9 mouse cellular contexts compared by ENCODE assay signal in the genomic region with DNA sequence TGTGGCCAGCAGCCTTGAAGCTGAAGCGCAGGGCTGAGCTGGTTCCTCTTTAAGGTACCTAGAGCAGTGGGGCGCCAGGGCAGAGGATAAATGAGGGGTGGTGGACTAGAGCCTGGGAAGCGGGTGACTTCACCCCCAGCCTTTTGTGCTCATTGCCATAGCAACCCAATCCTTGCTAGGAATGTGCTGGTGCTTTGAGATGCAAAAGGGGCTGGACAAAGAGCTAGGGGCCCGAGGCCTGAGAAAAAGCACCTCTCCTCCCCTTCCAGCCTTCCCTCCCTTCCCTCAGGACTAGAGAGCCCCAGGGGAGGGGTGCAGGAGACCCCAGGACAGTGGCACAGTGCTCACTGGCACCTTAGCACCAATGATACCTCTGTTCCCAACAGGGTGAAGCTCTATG. TPM values are rescaled to one million over a fixed set of nuclear protein-coding genes. Genes with fewer than 3 reads are reported as not detected.
DNase-seq lines count a peak whose midpoint lies in the region; ATAC-seq lines count a peak whose summit lies in the region.
"Had no signal": no experiment of that assay in that cellular context is flagged by ENCODE, and none has a peak within 500 bp of the region (broad histone marks: within the 10 kb centered on the region; RNA-seq: fewer than 3 reads in every experiment).

No protein-coding gene starts in this region.

- H3K9me3 ChIP-seq in heart, embryonic 13.5 days, result no peaks in the 10 kb centered on the region
- H3K9me3 ChIP-seq in forebrain, embryonic 16.5 days (ENCODE audit: control insufficient read depth, low read length), result no peaks in the 10 kb centered on the region
- H3K9me3 ChIP-seq in midbrain, embryonic 15.5 days, result no peaks in the 10 kb centered on the region

- ATAC-seq in heart, embryonic 13.5 days (ENCODE audit: extremely low read depth, insufficient number of reproducible peaks, low FRiP score, low TSS enrichment), result no peak
- ATAC-seq in forebrain, embryonic 16.5 days, result peak; percentile 61
- peak; percentile 52 for ATAC-seq in midbrain, embryonic 15.5 days (replicated peaks)

- H3K4me2 ChIP-seq in heart, embryonic 13.5 days, result peak overlapping the region; percentile 78; the same call in 1 of the 2 replicates
- H3K4me2 ChIP-seq in forebrain, embryonic 16.5 days (ENCODE audit: low read length), result peak overlapping the region; percentile 71
- H3K4me2 ChIP-seq in midbrain, embryonic 15.5 days, result peak overlapping the region; percentile 65

- H3K36me3 ChIP-seq in heart, embryonic 13.5 days, result peaks cover 11% of the 10 kb centered on the region; the same call in 1 of the 2 replicates
- H3K36me3 ChIP-seq in forebrain, embryonic 16.5 days (ENCODE audit: control insufficient read depth, insufficient read depth), result no peaks in the 10 kb centered on the region
- H3K36me3 ChIP-seq in midbrain, embryonic 15.5 days (replicated peaks), result no peaks in the 10 kb centered on the region

- H3K4me3 ChIP-seq in heart, embryonic 13.5 days, result no peak overlapping the region
- H3K4me3 ChIP-seq in forebrain, embryonic 16.5 days (replicated peaks; ENCODE audit: low read length), result peak overlapping the region; percentile 48
- H3K4me3 ChIP-seq in midbrain, embryonic 15.5 days, result peak overlapping the region; percentile 37

- H3K4me1 ChIP-seq in heart, embryonic 13.5 days, result peaks cover 22% of the 10 kb centered on the region
- peaks cover 55% of the 10 kb centered on the region for H3K4me1 ChIP-seq in forebrain, embryonic 16.5 days (replicated peaks; ENCODE audit: control insufficient read depth, insufficient read depth, low read length)
- peaks cover 60% of the 10 kb centered on the region for H3K4me1 ChIP-seq in midbrain, embryonic 15.5 days

- H3K27ac ChIP-seq in heart, embryonic 13.5 days (replicated peaks), result no peak overlapping the region
- H3K27ac ChIP-seq in forebrain, embryonic 16.5 days (ENCODE audit: low read length), result peak overlapping the region; percentile 89
- peak overlapping the region; percentile 86 for H3K27ac ChIP-seq in midbrain, embryonic 15.5 days
- H3K27ac ChIP-seq: kidney, postnatal 0 days had no signal

- peak overlapping the region; percentile 76; the same call in 1 of the 2 replicates for H3K9ac ChIP-seq in heart, embryonic 13.5 days
- H3K9ac ChIP-seq in forebrain, embryonic 16.5 days (replicated peaks; ENCODE audit: low read depth, low read length), result peak overlapping the region; percentile 58
- peak overlapping the region; percentile 52 for H3K9ac ChIP-seq in midbrain, embryonic 15.5 days

- 65% methylated on average over 4 of the region's 4 CpGs for WGBS in heart, embryonic 13.5 days
- 2% methylated on average over 4 of the region's 4 CpGs for WGBS in forebrain, embryonic 16.5 days
- 19% methylated on average over 4 of the region's 4 CpGs for WGBS in midbrain, embryonic 15.5 days

- DNase-seq in heart, adult 8-10 months (ENCODE audit: low spot score), result no peak
- peak; percentile 99 for DNase-seq in R1 (ENCODE audit: low read depth, low spot score)
- DNase-seq in spleen, postnatal 36 days (ENCODE audit: low spot score in 2 of 2), result no peak
- no peak for DNase-seq in urinary bladder, postnatal 36 days (ENCODE audit: low spot score in 2 of 2)
- no peak for DNase-seq in spleen, postnatal 4 days (ENCODE audit: low spot score in 2 of 2)

- peaks cover 52% of the 10 kb centered on the region for H3K27me3 ChIP-seq in heart, embryonic 13.5 days (replicated peaks)
- H3K27me3 ChIP-seq in forebrain, embryonic 16.5 days (replicated peaks; ENCODE audit: control insufficient read depth, insufficient read depth, low read length), result no peaks in the 10 kb centered on the region
- no peaks in the 10 kb centered on the region for H3K27me3 ChIP-seq in midbrain, embryonic 15.5 days (replicated peaks)

RNA-seq across cellular contexts. Expression of gene Mtx1, which starts 1.0 kb away (rescaled TPM):
- 125 and 126 TPM in 2 replicates for polyA plus RNA-seq in heart, embryonic 13.5 days (2015; fragmentation: Nextera tagmentation; extraction: Ambion mirVana)
- 10 to 100 TPM; 56.4 to 63.5 (median 59.5) TPM for total RNA-seq in heart, adult 8-10 months (2022)
- polyA plus RNA-seq in forebrain, embryonic 16.5 days (2015; fragmentation: Nextera tagmentation; extraction: Ambion mirVana), result 180 and 183 TPM in 2 replicates
- polyA plus RNA-seq in midbrain, embryonic 15.5 days (2015; fragmentation: Nextera tagmentation; extraction: Ambion mirVana), result 159 and 161 TPM in 2 replicates

RNA-seq across cellular contexts. Expression of gene Muc1, which starts 2.9 kb away (rescaled TPM):
- 0.59 and 1.1 TPM in 2 replicates for polyA plus RNA-seq in heart, embryonic 13.5 days (2015; fragmentation: Nextera tagmentation; extraction: Ambion mirVana)
- under 1 TPM in 3 of 4 experiments, not detected in 1; 0.13 to 0.63 (median 0.49) TPM for total RNA-seq in heart, adult 8-10 months (2022)
- 1.6 and 1.7 TPM in 2 replicates for polyA plus RNA-seq in forebrain, embryonic 16.5 days (2015; fragmentation: Nextera tagmentation; extraction: Ambion mirVana)
- polyA plus RNA-seq in midbrain, embryonic 15.5 days (2015; fragmentation: Nextera tagmentation; extraction: Ambion mirVana), result 0.93 and 1.3 TPM in 2 replicates

RNA-seq across cellular contexts. Expression of gene Thbs3, which starts 10.9 kb away (rescaled TPM):
- 15.6 and 16.2 TPM in 2 replicates for polyA plus RNA-seq in heart, embryonic 13.5 days (2015; fragmentation: Nextera tagmentation; extraction: Ambion mirVana)
- 1 to 10 TPM; 3.2 to 9.8 (median 4.0) TPM for total RNA-seq in heart, adult 8-10 months (2022)
- 61.5 and 84.2 TPM in 2 replicates for polyA plus RNA-seq in forebrain, embryonic 16.5 days (2015; fragmentation: Nextera tagmentation; extraction: Ambion mirVana)
- 58.7 and 58.8 TPM in 2 replicates for polyA plus RNA-seq in midbrain, embryonic 15.5 days (2015; fragmentation: Nextera tagmentation; extraction: Ambion mirVana)

RNA-seq across cellular contexts. Expression of gene Krtcap2, which starts 19.8 kb away (rescaled TPM):
- polyA plus RNA-seq in heart, embryonic 13.5 days (2015; fragmentation: Nextera tagmentation; extraction: Ambion mirVana), result 216 and 229 TPM in 2 replicates
- 100 to 1,000 TPM in 1 of 4 experiments, 10 to 100 TPM in 3; 87.0 to 108 (median 89.4) TPM for total RNA-seq in heart, adult 8-10 months (2022)
- 187 and 195 TPM in 2 replicates for polyA plus RNA-seq in forebrain, embryonic 16.5 days (2015; fragmentation: Nextera tagmentation; extraction: Ambion mirVana)
- 177 and 185 TPM in 2 replicates for polyA plus RNA-seq in midbrain, embryonic 15.5 days (2015; fragmentation: Nextera tagmentation; extraction: Ambion mirVana)

RNA-seq across cellular contexts. Expression of gene Trim46, which starts 20.2 kb away (rescaled TPM):
- polyA plus RNA-seq in heart, embryonic 13.5 days (2015; fragmentation: Nextera tagmentation; extraction: Ambion mirVana), result 0.70 and 0.76 TPM in 2 replicates
- under 1 TPM; 0.34 to 0.87 (median 0.83) TPM for total RNA-seq in heart, adult 8-10 months (2022)
- polyA plus RNA-seq in forebrain, embryonic 16.5 days (2015; fragmentation: Nextera tagmentation; extraction: Ambion mirVana), result 62.5 and 76.1 TPM in 2 replicates
- polyA plus RNA-seq in midbrain, embryonic 15.5 days (2015; fragmentation: Nextera tagmentation; extraction: Ambion mirVana), result 95.9 and 97.9 TPM in 2 replicates
